Mouse (Mus musculus) right cerebral cortex, adult 18-20 months (tissue): ENCODE data around the gene Thsd4.

Experiments used
- DNase-seq: peaks from one replicate; pipeline ENCODE4 v3.0.0; 2022; ENCODE audit warnings: mixed read lengths

The Thsd4 gene

GRCm38 (mm10) chr9:60129235-60129991 is 392.4 kb downstream of the Thsd4 start:
- no peak for DNase-seq

- DNase-seq, result no peak
These were observed 394.9 kb downstream of the Thsd4 start for GRCm38 (mm10) chr9:60126961-60127360.

GRCm38 (mm10) chr9:60124102-60124501 is 397.7 kb downstream of the Thsd4 start:
- no peak for DNase-seq

- no peak for DNase-seq
These were observed 398.8 kb downstream of the Thsd4 start for GRCm38 (mm10) chr9:60123066-60123465.

GRCm38 (mm10) chr9:60119846-60120245 is 402.0 kb downstream of the Thsd4 start:
- peak; percentile 11 for DNase-seq

- no peak for DNase-seq
These were observed 404.0 kb downstream of the Thsd4 start for GRCm38 (mm10) chr9:60117831-60118230.

GRCm38 (mm10) chr9:60115711-60116247 is 406.1 kb downstream of the Thsd4 start:
- DNase-seq, result no peak

- no peak for DNase-seq
These were observed 406.5 kb downstream of the Thsd4 start for GRCm38 (mm10) chr9:60115306-60115705.

- DNase-seq, result no peak
These were observed 411.6 kb downstream of the Thsd4 start for GRCm38 (mm10) chr9:60110200-60110599.

GRCm38 (mm10) chr9:60106683-60107082 is 415.2 kb downstream of the Thsd4 start:
- no peak for DNase-seq

GRCm38 (mm10) chr9:60106106-60106505 is 415.7 kb downstream of the Thsd4 start:
- DNase-seq, result no peak

GRCm38 (mm10) chr9:60094211-60094610 is 427.6 kb downstream of the Thsd4 start:
- DNase-seq, result no peak

GRCm38 (mm10) chr9:60092428-60092827 is 429.4 kb downstream of the Thsd4 start:
- no peak for DNase-seq

GRCm38 (mm10) chr9:60089441-60089840 is 432.4 kb downstream of the Thsd4 start:
- DNase-seq, result peak; percentile 6

- DNase-seq, result no peak
These were observed 433.7 kb downstream of the Thsd4 start for GRCm38 (mm10) chr9:60088101-60088500.

- no peak for DNase-seq
These were observed 439.7 kb downstream of the Thsd4 start for GRCm38 (mm10) chr9:60082107-60082581.

- DNase-seq, result no peak
These were observed 444.1 kb downstream of the Thsd4 start for GRCm38 (mm10) chr9:60077761-60078160.

- no peak for DNase-seq
These were observed 445.4 kb downstream of the Thsd4 start for GRCm38 (mm10) chr9:60076396-60076795.

GRCm38 (mm10) chr9:60071620-60072263 is 450.1 kb downstream of the Thsd4 start:
- no peak for DNase-seq

GRCm38 (mm10) chr9:60067241-60067640 is 454.6 kb downstream of the Thsd4 start:
- no peak for DNase-seq

GRCm38 (mm10) chr9:60065184-60065583 is 456.7 kb downstream of the Thsd4 start:
- no peak for DNase-seq

GRCm38 (mm10) chr9:60063191-60063720 is 458.6 kb downstream of the Thsd4 start:
- no peak for DNase-seq

- DNase-seq, result no peak
These were observed 465.7 kb downstream of the Thsd4 start for GRCm38 (mm10) chr9:60056131-60056530.

- DNase-seq, result peak; percentile 63
These were observed 466.9 kb downstream of the Thsd4 start for GRCm38 (mm10) chr9:60054951-60055350.
